Mouse (Mus musculus) CD8-positive naive resting alpha-beta T cell, adult 57 days (primary cell): ENCODE data around the gene Lhfpl2. TPM values are rescaled to one million over a fixed set of nuclear protein-coding genes. Genes with fewer than 3 reads are reported as not detected.

ENCODE experiments used
- total RNA-seq: library from RNA; stranded (reverse); gene quantifications from one replicate; pipeline ENCODE4 v1.2.4, GENCODE M21; 2023

Gene Lhfpl2
- total RNA-seq: 0.21 TPM

GRCm38 (mm10) chr13:94057563-94058560, at the start of gene Lhfpl2:
Gene Lhfpl2 (plus strand): TSS chr13:94057796.

Other genes with a start within 250 kb of the Lhfpl2 start
- 4.4 TPM for gene Scamp1, start 228.1 kb downstream of the Lhfpl2 start, total RNA-seq